Mouse (Mus musculus) CH12.LX (cell line): ENCODE measurements around the gene Tceanc.

Experiments used
- CTCF ChIP-seq, 2 experiments: IDR thresholded peaks in 1 of 2; conservative IDR thresholded peaks in 1 of 2; 2 replicates each; pipeline ENCODE4 v1.5.1; 2011 to 2012; ENCODE audit warnings: low read depth in 2 of 2, low read length in 2 of 2, improper control_type of control experiment in 1 of 2, inconsistent platforms in 1 of 2, mild to moderate bottlenecking in 1 of 2, moderate library complexity in 1 of 2
- ELF1 ChIP-seq: IDR thresholded peaks from 2 replicates; pipeline ENCODE4 v1.6.1; 2014; ENCODE audit warnings: low read depth, mild to moderate bottlenecking, inconsistent platforms, low read length, improper control_type of control experiment
- EP300 ChIP-seq: IDR thresholded peaks from 2 replicates; pipeline ENCODE4 v1.6.1; 2011; ENCODE audit warnings: low read length, improper control_type of control experiment
- ETS1 ChIP-seq: conservative IDR thresholded peaks from 2 replicates; pipeline ENCODE4 v1.6.1; 2012; ENCODE audit warnings: low read depth, mild to moderate bottlenecking, inconsistent platforms, low read length, improper control_type of control experiment, moderate library complexity
- JUN ChIP-seq: IDR thresholded peaks from 2 replicates; pipeline ENCODE4 v1.6.1; 2011; ENCODE audit warnings: low read depth, mild to moderate bottlenecking, low read length, improper control_type of control experiment, moderate library complexity; ENCODE audit not compliant: insufficient read depth
- MAX ChIP-seq: IDR thresholded peaks from 2 replicates; pipeline ENCODE4 v1.6.1; 2011; ENCODE audit warnings: low read length, improper control_type of control experiment
- POLR2A ChIP-seq: IDR thresholded peaks from 2 replicates; pipeline ENCODE4 v1.6.1; 2011; ENCODE audit warnings: low read depth, mild to moderate bottlenecking, improper control_type of control experiment, low read length
- USF1 ChIP-seq: IDR thresholded peaks from 2 replicates; pipeline ENCODE4 v1.6.1; 2014; ENCODE audit warnings: low read depth, mild to moderate bottlenecking, inconsistent platforms, low read length, improper control_type of control experiment
- ZC3H11A ChIP-seq: IDR thresholded peaks from 2 replicates; pipeline ENCODE4 v1.6.1; 2012; ENCODE audit warnings: low read depth, mild to moderate bottlenecking, inconsistent platforms, low read length, improper control_type of control experiment
- ZNF384 ChIP-seq: IDR thresholded peaks from 2 replicates; pipeline ENCODE4 v1.6.1; 2012; ENCODE audit warnings: low read depth, low read length, improper control_type of control experiment, inconsistent platforms

DNA sequence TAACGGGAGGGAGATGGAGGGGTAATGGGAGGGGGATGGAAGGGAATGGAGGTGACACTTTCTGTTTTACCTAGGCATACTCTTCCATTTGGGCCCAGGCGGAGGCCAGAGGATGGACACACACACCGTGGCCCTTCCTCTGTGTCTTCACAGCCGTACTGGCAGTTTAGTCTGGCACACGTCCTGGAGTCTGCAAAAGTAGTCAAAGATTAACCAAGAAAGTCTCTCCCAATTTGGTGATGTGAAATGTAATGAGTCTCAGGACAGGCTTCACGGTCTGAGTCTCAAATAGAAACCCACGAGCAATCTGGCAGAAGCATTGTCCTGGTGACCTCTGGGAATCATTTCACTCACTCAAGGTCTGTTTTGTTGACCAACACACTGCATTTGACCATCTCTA lies 34.0 kb upstream of the Tceanc start:
- TF ChIP-seq EP300 (no peak), CTCF (conservative IDR thresholded peaks at IDR 0.05 in 1 of 2, IDR thresholded peaks at IDR 0.05 in 1 of 2; ENCODE audit: low read depth in 2 of 2, low read length in 2 of 2) (no peak), ELF1 (no peak), MAX (no peak), ETS1 (no peak), USF1 (no peak), JUN (no peak), POLR2A (no peak), ZC3H11A (no peak), ZNF384 (no peak)
